Mouse (Mus musculus) C2C12 (cell line): ENCODE results near the gene Elf2.

Experiments
- CEBPB ChIP-seq: IDR thresholded peaks from one replicate; pipeline ENCODE4 v1.6.1; 2011; ENCODE audit warnings: low read depth, mild to moderate bottlenecking, control low read depth, moderate library complexity
- CTCF ChIP-seq: IDR thresholded peaks from one replicate; pipeline ENCODE4 v1.5.1; 2011; ENCODE audit not compliant: control insufficient read depth, insufficient read depth, insufficient read length
- MAX ChIP-seq: IDR thresholded peaks from one replicate; pipeline ENCODE4 v1.6.1; 2011; ENCODE audit warnings: mild to moderate bottlenecking, control low read depth
- MYOG ChIP-seq: IDR thresholded peaks from one replicate; pipeline ENCODE4 v1.6.1; 2011; ENCODE audit not compliant: control insufficient read depth, insufficient read length; ENCODE audit errors: extremely low read depth
- USF1 ChIP-seq: IDR thresholded peaks from one replicate; pipeline ENCODE4 v1.6.1; 2011; ENCODE audit warnings: low read depth, mild to moderate bottlenecking, control low read depth, moderate library complexity

GRCm38 (mm10) chr3:51372883-51373282, 32.4 kb upstream of the Elf2 start:
- no peak for TF ChIP-seq USF1
- no peak for TF ChIP-seq CTCF
- no peak for TF ChIP-seq MAX
- no peak for TF ChIP-seq MYOG
- TF ChIP-seq CEBPB = no peak
